Mouse (Mus musculus): ENCODE data around the gene Bhmt.

GRCm38 (mm10) chr13:93604698-93605097 lies 33.1 kb downstream of the Bhmt start:
- no peak for TF ChIP-seq CTCF (conservative IDR thresholded peaks at IDR 0.05; ENCODE audit: insufficient read depth, insufficient read length, low read depth, low read length)
- TF ChIP-seq POLR2A (IDR thresholded peaks at IDR 0.05; ENCODE audit: low read depth, low read length) = no peak
